In the genomic region with DNA sequence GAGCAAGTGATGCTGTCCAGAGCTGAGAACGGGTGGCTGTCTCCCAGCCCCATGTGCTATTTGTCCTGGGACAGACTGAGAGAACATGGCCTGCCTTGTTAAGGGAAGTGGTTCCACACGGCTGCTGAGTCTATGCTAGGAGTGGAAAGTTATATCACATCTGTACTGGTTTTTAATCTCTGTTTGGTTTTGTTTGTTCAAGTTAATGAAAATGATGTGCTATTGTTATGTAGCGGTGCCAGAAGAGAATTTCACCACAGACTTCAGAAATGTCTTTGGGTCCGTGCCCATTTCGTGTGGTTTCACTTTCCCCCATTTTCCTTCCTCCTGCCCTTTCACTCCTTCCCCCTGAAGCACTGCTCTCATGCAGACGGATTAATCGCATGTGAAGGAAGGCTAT, we compare ENCODE assay signal across 12 mouse cellular contexts.
A peak's percentile ranks its signal among the peaks of the same experiment; 100 is the strongest.
DNase-seq lines count a peak whose midpoint lies in the region; ATAC-seq lines count a peak whose summit lies in the region.
"Had no signal": no experiment of that assay in that cellular context is flagged by ENCODE, and none has a peak within 500 bp of the region (broad histone marks: within the 10 kb centered on the region; RNA-seq: fewer than 3 reads in every experiment).

No protein-coding gene starts in this region.

- H3K27me3 ChIP-seq in megakaryocyte, embryonic 14.5 days (replicated peaks), result no peaks in the 10 kb centered on the region

- H3K4me1 ChIP-seq in megakaryocyte, embryonic 14.5 days, result no peaks in the 10 kb centered on the region

- peak; percentile 34 to 41 for DNase-seq in heart, adult 18-20 months
- no peak for DNase-seq in heart, postnatal 25 days (ENCODE audit: low spot score)
- peak; percentile 4 for DNase-seq in heart, postnatal 14 days
- no peak for DNase-seq in yolk sac, embryonic 10.5 days (ENCODE audit: low spot score)
- no peak for DNase-seq in c-Kit-positive CD71-positive TER-119-positive erythroid progenitor cells, embryonic 14.5 days (ENCODE audit: low spot score)
- no peak for DNase-seq in right cerebral cortex, postnatal 36 days (ENCODE audit: low spot score in 2 of 2)
- DNase-seq: midbrain, embryonic 14.5 days; thymus, postnatal 14 days had no signal

- peak overlapping the region; percentile 10 for H3K4me3 ChIP-seq in megakaryocyte, embryonic 14.5 days (replicated peaks)

- peaks cover 19% of the 10 kb centered on the region for H3K9me3 ChIP-seq in megakaryocyte, embryonic 14.5 days

- peak; percentile 60 for ATAC-seq in common myeloid progenitor, adult 5-6 weeks (replicated peaks; ENCODE audit: low read depth, poor library complexity, severe bottlenecking)
- ATAC-seq: forebrain, embryonic 16.5 days; intestine, embryonic 16.5 days had no signal

- intact Hi-C loops in heart, postnatal 25 days (cut with DNase I), result no loop called here
- intact Hi-C loops in heart, postnatal 14 days (cut with DNase I), result no loop called here

- no peaks in the 10 kb centered on the region for H3K36me3 ChIP-seq in megakaryocyte, embryonic 14.5 days (replicated peaks; ENCODE audit: low read length)

Comparison
In these comparisons a context has a peak if more than half of its experiments do, and no peak if none do; other contexts are left out.
1. DNase-seq: peak in heart, adult 18-20 months (2 of 2) and heart, postnatal 14 days (2 of 2); none in heart, postnatal 25 days (single experiment), yolk sac, embryonic 10.5 days (single experiment), c-Kit-positive CD71-positive TER-119-positive erythroid progenitor cells, embryonic 14.5 days (single experiment) and right cerebral cortex, postnatal 36 days (0 of 2).